Mouse (Mus musculus) megakaryocyte progenitor cell, adult 5-6 weeks (primary cell): ENCODE data around the gene Gcnt2. TPM values are rescaled to one million over a fixed set of nuclear protein-coding genes. Genes with fewer than 3 reads are reported as not detected.

ENCODE experiments used
- ATAC-seq: replicated peaks from 2 replicates; pipeline ENCODE4 v1.8.0; 2016; ENCODE audit warnings: mild to moderate bottlenecking, moderate TSS enrichment, inconsistent platforms; ENCODE audit not compliant: poor library complexity
- total RNA-seq, 2 experiments: library from RNA; stranded (forward) in 1 of 2; stranded (reverse) in 1 of 2; fragments of 157-497, 149-512 nt in 1 of 2; fragments of 200-1000 nt in 1 of 2; gene quantifications; 2 replicates each; pipeline versions ENCODE4 v1.2.3 to v1.2.4; 2015 to 2017

Gene Gcnt2
- total RNA-seq, 2 experiments from 2014 or later: 7.0 to 28.2 TPM

DNA sequence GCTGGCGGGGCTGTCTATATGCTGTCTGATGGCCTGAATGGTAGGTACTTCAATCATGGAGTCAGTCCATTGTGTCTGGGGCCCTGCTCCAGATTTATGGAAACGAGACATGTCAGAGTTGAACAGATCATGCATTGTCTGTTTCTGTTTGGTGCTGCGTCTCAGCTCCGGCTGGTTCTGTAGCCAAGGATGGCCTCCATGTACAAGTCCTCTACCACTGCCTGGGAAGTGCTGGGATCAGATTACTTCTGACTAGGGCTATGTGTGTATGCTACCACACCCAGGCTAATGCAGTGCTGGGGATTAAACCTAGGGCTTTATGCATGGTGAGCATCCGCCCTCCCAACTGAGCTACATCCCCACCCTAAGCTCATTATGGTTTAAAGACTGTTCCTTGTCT is 78.0 kb downstream of the Gcnt2 start:
- ATAC-seq: no peak

DNA sequence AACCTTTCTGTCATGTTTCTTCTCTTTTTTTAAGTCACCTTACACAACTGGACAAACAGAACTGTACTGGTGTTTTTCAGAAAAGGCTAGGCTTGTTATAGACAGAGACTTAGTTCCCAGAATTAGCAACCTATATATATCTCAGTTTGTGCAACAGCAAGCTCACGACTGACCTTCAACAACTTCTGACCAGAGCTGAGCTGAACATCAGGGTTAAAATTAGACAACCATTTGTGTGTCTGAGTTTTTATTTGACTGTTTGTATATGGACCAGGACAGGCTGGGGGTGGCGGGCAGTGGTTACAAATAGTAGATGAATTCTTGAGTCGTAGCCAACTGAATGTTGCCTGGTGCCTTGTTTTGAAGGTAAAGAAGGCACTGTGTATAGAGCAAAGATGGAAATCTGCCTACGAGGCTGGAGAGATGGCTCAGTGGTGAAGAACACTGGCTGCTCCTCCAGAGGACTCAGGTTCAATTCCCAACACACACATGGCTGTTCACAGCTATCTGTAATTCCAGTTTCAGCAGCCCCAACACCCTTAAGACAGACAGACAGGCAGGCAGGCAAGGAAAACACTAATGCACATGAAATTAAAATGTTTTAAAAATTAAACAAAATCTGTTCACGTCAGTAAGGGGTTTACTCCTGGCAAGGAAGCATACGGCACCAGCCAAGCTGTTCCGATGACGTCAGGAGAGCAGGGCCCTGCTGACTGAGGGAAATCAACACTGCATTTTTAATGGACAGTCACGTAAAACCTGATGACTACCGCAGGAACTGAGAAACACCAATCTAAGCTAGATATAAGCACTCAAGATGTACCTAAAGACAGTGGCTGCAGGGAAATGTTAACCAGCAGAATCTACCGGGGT is 79.2 kb downstream of the Gcnt2 start:
- ATAC-seq: no peak

DNA sequence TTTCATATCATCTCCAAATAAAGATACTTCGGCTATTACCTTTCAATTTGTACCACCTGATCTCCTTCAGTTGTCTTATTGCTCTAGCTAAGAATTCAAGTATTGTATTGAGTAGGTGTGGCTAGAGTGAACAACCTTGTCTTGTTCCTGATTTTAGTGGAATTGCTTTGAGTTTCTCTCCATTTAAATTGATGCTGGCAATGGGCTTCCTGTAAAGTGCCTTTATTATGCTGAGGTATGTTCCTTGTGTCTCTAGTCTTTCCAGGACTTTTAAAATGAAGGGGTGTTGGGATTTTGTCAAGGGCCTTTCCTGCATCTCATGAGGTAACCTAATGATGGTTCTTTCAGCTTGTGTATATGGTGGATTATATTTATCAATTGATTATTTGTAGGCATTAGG is 83.5 kb downstream of the Gcnt2 start:
- ATAC-seq: no peak

DNA sequence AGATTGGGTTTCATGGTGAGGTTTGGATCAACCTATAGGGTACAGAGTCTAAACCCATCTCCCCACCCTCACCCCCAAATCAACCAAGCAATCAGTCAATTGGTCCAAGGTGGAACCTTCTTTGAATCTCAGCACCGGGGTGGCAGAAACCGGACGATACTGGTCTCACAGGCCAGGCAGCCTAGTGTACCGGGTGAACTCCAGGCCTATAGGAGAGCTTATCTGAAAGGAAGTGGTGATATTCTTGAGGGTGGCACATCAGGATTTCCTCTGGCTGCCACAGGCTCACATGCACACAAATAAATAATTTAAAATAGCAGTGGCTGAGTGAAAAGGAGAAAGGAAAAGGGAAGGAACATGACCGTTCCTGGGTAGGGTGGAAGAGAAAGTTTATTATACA is 84.4 kb downstream of the Gcnt2 start:
- peak; percentile 63 for ATAC-seq

DNA sequence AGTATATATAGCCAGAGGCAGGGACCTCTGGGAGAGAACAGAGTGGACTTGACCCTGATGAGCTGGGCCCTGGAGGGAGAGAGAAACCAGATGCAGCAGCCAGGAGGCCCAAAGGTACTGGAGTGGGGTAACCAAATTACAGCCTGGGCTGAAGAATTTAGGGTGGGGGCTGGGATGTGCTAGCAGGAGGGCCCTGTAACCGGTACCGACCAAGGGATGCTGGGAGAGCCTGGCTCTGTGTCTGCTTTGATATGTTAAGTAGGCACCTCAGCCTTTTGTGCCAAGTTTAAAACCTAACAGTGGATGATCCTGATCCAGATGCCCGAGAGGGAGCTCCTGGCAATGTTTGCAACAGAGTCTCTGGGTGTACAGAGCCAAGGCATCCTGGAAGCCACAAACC is 84.8 kb downstream of the Gcnt2 start:
- no peak for ATAC-seq

DNA sequence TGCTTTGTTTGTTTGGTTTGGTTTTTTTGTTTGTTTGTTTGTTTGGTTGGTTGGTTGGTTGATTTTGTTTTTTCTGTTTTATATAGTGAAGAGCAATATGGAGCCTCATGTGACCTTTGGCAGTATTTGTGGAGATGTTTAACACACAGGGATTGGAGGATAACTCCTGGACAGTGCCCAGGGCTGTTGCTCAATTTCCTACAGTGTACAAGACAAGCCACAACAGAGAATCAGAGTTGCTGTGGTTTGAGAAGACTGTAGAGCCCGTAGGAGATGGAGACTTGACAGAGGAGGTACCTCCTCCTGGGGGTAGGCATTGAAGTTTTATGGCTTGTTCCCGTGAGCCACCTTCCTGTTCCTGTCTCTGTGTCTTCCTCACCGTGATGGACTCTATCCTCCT is 87.0 kb downstream of the Gcnt2 start:
- ATAC-seq: peak; percentile 68

DNA sequence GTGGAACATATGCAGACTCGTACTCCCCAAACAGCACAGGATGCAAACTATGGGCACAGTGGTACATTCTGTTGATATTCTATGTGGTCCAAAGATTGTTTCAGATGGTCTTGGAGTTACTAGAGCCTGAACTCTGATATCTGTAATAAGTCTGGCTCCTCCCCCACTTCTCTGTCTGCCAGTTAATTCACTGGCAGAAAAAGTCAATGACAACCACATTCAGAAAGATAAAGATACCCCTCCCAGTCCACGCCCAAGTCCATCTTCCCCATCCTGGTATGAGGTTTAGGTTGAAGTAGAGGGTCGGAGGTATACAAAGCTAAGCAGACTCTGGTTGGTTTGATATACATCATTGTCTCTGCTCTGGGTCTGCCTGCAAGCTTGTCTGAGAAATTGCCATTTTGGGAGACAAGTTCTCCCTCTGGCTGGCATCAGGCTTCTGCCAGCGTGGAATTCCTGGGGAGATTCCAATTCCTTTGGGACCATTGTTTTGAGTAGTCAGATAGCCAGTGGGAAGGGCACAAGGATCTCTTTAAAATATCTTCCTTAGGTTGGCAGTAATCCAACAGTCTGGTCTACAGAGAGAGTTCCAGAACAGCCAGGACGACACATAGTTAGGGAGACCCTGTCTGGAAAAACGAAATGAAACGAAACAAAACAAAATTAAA is 88.1 kb downstream of the Gcnt2 start:
- ATAC-seq: peak; percentile 54

DNA sequence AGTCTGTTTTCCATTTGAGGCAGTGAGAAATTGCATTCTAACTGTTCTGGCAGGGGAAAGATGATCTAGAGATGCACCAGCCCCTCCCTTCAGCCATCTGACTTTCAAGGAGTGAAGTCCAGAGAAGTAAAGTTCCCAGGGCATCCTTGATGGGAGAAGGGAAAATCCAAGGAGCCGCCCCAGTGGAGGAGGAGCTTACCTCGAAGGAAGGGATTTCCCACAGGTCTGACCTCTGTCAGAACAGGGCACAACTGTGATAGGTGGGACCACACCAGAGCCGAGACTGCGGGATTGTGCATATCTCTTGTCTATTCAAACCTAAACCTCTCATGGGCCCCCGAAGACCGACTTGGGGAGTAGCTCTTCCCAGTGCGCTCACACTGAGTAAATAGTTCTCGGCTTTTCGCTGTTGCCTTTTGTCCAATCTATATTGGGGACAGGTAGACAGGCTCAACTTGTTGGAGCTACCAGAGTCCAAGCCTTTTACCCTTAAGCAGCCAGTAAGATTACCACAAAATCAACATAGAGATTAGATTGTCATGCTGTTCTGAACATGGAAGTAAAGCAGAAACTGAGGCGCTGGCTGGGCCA is 91.9 kb downstream of the Gcnt2 start:
- no peak for ATAC-seq

DNA sequence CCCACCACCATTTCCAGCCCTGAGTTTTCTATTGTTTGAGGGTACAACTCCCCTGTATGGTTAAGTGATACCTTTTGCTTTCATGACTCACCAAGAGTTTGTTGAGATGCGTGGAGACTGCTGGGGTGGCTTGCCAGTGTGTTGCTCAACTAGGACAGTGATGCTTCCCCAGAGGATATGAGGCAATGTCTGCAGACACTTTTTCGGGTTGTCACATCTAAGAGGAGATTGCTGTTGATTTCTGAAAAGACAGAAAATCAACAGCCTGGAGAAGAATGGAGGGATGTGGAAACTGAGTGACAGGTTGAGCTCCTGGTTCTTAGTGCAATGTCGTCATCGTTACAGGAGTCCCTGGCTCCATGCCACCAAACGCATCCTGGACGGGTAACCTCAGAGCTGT is 93.7 kb downstream of the Gcnt2 start:
- peak; percentile 94 for ATAC-seq

DNA sequence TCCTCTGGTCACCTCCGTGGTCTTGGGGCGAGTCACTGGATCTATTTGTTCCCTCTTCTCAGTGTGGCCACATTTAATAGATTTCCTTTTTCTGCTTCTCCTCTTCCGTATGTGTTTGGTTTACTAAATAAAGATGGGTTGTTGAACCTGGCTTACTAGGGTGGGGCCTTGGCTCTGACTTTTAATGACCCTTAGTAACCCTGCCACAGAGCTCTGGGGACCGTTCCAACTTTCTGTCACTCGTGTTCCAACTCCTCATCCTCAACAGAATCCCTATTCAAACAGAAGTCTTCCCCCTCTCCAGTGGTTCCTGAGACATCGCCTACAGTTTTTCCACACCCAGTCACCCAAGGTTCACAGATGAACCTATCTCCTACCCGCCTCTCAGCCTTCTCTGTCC is 96.2 kb downstream of the Gcnt2 start:
- ATAC-seq: no peak

DNA sequence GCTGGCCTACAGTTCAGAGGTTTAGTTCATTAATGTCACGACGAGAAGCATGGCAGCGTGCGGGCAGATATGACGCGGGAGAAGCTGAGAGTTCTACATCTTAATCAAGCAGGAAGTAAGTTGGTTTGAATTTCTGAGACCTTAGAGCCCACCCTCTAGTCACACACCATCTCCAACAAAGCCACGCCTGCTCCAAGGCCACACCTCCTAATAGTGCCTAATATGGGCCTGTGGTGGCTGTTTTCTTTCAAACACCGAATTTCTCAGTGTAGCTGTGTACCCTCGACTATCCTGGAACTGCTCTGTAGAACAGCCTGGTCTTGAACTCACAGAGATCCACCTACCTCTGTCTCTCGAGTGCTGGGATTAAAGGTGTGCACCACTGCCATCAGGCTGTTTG is 108.1 kb downstream of the Gcnt2 start:
- ATAC-seq: no peak

DNA sequence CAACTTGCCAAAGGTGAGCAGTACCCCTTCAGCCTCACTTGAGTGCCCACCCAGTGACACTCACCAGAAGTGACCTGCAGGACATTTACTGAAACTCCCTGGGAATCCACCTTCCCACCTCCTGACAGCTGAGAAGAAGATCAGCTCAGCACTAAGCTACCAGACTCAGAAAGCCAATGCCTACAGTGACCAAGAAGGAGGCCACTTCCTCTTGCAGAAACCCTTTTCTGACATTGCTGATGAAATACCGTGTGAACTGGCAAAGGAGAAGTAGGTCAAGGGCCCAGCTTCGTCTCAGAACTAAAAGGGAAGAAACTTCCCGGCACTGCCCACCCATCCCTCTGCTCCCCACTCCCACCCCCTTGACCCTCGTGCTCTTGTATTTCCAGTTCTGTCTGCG is 109.0 kb downstream of the Gcnt2 start:
- peak; percentile 83 for ATAC-seq

DNA sequence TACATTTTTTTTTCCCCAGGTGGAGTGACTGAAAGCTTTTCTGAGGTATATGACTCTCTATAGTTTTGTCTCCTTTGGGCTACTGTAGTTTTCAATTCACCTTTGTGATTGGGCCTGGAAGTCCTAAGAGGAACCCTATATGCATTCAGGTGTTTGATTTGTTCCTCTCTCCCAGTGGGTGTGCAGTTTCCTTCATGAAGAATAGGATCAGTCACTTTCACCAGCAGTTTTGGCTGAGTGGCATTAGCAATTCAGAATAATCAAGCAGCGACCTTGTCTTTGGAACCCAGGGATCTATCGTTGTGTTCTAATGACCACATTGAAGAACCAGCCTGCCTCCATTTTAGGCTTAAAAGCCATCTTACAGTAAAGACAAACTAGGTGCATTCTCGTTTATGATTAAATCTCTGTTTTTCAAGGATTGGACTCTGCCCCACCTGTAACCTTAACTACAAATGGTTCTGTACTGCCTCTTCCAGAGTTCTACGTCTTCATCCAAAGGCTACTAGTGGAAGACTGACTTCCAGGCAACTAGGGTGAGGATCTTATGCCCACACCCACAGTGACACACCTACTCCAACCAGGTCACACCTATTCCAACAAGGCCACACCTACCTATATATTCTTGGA is 110.3 kb downstream of the Gcnt2 start:
- no peak for ATAC-seq

DNA sequence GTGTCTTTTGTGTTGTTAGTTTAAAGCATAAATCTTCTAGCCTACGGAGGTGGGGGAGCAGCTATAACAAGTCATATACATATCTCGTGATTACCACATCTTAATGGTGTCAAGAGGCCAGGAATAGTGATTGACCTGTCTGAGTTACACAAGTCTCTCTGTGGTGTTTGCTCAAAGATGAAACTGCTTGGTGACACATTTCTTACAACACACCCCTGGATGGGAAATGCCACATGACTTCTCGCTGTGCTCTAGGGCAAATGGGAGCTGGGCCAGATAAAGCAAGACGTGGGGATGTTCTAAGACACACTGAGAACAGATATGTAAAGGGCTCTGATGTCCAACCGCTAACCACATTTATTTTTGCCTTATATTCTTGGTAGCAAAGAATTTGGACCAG is 111.7 kb downstream of the Gcnt2 start:
- ATAC-seq: peak; percentile 85

DNA sequence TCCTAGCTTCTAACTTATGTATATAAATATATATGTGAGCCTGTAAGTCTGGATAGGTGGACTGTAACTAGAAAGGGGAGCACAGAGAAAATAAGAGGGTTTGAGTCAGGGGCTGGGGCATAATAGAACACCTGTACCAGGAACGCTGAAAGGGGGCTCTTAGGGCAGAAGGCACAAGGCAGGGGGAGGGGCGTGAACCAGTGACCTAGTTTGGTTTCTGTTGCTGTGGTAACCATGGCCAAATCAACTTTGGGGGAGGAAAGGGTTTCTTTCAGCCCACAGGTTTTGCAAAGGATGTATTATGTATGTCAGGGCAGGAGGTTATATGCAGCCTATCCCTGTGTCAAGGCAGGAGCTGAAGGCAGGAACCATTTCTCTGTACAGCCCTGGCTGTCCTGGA is 112.3 kb downstream of the Gcnt2 start:
- ATAC-seq: no peak

DNA sequence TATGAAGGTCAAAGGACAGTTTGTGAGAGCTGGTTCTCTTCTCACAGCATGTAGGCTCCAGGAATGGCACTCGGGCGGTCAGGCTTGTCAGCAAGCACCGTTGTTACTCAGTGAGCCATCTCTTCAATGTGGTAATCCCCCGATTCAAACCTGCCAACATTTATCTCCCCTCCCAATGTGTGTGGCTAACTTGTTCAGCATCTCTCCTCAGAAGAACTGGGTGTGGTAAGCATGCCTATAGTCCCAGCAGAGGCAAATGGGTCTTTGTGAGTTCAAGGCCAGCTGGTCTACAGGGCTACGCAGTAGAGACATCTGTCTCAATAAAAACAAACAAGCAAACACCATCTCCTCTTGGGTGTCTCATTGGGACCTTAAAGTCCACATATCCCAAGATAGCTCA is 113.4 kb downstream of the Gcnt2 start:
- ATAC-seq: no peak

DNA sequence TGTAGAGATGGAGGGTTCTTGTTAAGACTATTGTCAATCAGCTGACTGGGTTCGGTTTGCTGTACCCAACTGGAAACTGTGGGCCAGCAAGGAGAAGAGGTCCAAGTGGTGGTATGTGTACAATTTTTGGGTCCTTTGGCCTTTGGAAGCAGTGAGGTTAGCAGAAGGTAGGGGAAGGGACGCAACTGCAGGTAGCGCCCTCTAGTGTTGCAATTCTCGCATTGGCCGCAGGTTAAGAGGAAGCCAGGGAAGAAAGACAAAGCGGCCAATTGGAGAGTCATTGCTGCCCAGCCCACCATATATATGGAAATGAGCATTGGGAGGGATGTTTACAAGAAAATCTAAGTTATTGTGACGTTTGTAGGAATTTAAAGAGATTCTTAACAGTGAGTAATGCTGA is 118.1 kb downstream of the Gcnt2 start:
- ATAC-seq: peak; percentile 93

DNA sequence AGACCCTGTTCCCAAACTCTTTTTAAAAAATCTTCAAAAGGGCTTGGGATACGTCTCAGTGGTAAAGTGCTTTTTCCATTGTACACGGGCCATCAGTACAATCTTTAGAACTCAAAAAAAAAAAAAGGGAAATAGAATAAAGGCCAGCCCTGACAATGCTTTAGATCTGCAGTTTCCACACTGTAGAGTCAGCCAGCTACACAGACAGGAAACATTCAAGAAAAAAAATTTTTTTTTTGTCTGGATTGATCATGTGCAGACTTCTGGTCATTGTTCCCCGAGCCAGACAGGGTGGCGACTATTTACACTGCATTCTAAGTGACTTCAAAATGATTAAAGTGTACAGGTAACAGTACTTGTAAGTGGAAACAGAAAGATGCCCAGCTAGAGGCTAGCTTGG is 119.1 kb downstream of the Gcnt2 start:
- peak; percentile 40 for ATAC-seq

DNA sequence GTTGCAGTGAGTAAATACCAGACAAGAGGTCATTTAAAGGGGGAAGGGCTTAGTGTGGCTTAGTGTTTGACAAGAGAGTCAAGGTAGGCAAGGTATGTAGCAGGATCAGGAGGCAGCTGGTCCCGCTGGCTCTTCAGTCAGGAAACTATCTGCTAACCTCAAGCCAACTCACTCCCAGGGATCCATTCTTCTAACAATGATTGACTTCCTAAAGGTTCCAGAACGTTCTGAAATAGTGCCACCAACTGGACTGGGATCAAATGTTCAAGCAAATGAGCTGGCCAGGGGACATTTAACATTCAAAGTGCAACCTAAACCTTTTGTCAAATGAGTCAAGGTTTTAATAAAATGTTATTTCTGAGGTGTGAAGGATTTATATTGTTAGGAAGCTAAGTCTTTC is 119.8 kb downstream of the Gcnt2 start:
- no peak for ATAC-seq

DNA sequence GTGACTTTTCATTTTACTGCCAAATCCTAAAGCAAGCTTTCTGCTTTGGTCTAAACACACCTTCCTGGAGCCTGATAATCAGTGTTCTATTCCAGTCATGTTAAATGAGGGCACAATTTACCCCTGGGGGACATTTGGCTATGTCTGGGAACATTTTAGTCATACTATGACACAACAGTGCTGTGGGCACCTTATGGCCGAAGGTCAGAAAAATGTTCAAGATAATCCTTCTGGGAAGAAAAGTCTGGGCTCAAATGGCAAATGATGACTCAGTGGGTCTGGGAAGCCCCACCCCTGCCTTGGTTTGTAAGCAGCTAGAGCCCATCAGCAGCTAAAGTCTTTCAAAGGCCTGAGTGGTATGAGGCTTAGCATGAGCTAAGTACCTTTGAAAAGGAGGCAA is 123.2 kb downstream of the Gcnt2 start:
- no peak for ATAC-seq

DNA sequence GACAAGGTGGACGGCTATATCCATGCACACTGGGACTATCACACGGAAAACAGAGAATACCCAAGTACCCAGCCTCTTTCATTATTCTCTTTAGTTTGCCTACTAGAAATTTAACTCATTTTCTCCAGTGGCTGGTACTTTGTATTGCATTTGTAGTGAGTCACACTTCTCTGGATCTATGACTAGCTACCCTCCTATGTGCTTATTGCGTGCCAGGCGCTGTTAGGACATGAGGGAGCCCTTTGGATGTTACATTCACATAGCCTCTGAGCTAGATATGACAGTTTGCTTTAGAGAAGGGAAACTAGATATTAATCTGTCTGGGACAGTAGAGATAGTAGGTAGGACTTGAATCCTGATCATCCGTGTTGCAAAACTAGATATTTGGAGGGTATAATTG is 126.5 kb downstream of the Gcnt2 start:
- ATAC-seq: no peak
